Mouse (Mus musculus) kidney, postnatal 4 days (tissue): ENCODE results near the gene Vmn1r90.

ENCODE experiments used
- DNase-seq, 2 experiments: peaks; one replicate each; pipeline ENCODE4 v3.0.0; 2021; ENCODE audit warnings: mixed read lengths in 2 of 2

The Vmn1r90 gene

GRCm38 (mm10) chr7:14563406-14563805 is at the start of gene Vmn1r90:
Vmn1r90 (minus strand) TSS chr7:14563506.
- DNase-seq, result no peak

GRCm38 (mm10) chr7:14593009-14593408 is 29.7 kb upstream of the Vmn1r90 start:
- DNase-seq, result peak in 1 of 2 experiments; percentile 16

- DNase-seq, result no peak
Measured at GRCm38 (mm10) chr7:14552284-14552683, 11.0 kb downstream of the Vmn1r90 start.

GRCm38 (mm10) chr7:14525280-14525679 is 38.0 kb downstream of the Vmn1r90 start:
- no peak for DNase-seq

GRCm38 (mm10) chr7:14522636-14523035 is 40.7 kb downstream of the Vmn1r90 start:
- DNase-seq, result no peak

- DNase-seq, result no peak
Measured at GRCm38 (mm10) chr7:14518301-14518700, 45.0 kb downstream of the Vmn1r90 start.
